Mouse (Mus musculus): Measurements from ENCODE around the gene Cryge. TPM values are rescaled to one million over a fixed set of nuclear protein-coding genes. Genes with fewer than 3 reads are reported as not detected.
"Not testable (repeated sequence)": the region's sequence is repeated elsewhere in the genome, so short reads cannot be mapped to it uniquely, and the experiment has no call there.

The Cryge gene
- not detected in 2 replicates for polyA plus RNA-seq (2014; fragmentation: Nextera tagmentation; extraction: Ambion mirVana)

DNA sequence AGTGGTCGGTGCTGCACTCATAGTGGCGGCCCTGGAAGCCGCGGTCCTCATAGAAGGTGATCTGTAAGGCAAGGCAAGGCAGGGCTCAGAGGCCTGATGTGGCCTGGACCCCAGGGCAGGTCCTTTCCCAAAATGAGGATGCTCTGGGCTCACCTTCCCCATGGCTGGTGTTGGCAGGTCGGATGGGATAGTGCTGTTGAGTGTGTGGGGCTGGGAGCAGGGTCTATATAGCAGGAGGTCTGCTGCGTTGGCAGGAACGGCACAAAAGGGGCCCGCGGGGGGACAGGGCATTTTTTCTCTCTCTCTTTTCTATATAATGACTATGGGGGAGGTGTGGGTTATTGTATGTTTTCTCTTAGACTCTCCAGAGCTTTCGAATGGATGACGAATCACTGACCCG lies at the start of gene Cryge:
TSS of gene Cryge (minus strand) at position 198 of the 400 bp plus-strand sequence.
- not testable (repeated sequence) for H3K9me3 ChIP-seq (replicated peaks; ENCODE audit: control insufficient read depth, low read length); H3K27ac ChIP-seq (ENCODE audit: low read depth, low read length); H3K27me3 ChIP-seq (ENCODE audit: control insufficient read depth, insufficient read depth, low read length); H3K36me3 ChIP-seq (ENCODE audit: control insufficient read depth, insufficient read depth, low read length); ATAC-seq (replicated peaks; ENCODE audit: insufficient number of reproducible peaks, low FRiP score, low TSS enrichment); H3K4me2 ChIP-seq; H3K4me3 ChIP-seq (ENCODE audit: low read depth, low read length); H3K4me1 ChIP-seq (ENCODE audit: control insufficient read depth, insufficient read depth, low read length); H3K9ac ChIP-seq (ENCODE audit: low read depth, low read length)
- 82% methylated on average over 8 of the region's 12 CpGs for WGBS (ENCODE audit: insufficient replicate concordance)

DNA sequence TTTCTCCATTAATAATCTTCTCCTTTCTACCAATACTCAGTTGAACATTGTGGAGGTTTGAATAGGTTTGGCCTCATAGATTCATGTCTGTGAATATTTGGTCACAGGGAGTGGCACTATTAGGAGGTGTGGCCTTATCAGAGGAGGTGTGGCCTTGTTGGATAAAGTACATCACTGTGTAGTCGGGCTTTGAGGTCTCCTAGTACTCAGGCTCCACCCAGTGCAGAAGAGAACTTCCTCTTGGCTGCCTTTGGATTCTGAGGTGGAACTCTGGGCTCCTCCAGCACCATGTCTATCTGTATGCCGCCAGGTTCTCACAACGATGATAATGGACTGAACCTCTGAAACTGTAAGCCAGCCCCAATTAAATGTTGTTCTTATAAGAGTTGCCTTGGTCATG lies 46.0 kb upstream of the Cryge start:
- H3K9ac ChIP-seq (ENCODE audit: low read depth, low read length) = no peak overlapping the region
- no peaks in the 10 kb centered on the region for H3K9me3 ChIP-seq (replicated peaks; ENCODE audit: control insufficient read depth, low read length)
- no peaks in the 10 kb centered on the region for H3K36me3 ChIP-seq (ENCODE audit: control insufficient read depth, insufficient read depth, low read length)
- H3K4me1 ChIP-seq (ENCODE audit: control insufficient read depth, insufficient read depth, low read length) = no peaks in the 10 kb centered on the region
- WGBS (ENCODE audit: insufficient replicate concordance) = 79% methylated on average over 3 of the region's 3 CpGs
- no peak overlapping the region for H3K27ac ChIP-seq (ENCODE audit: low read depth, low read length)
- H3K27me3 ChIP-seq (ENCODE audit: control insufficient read depth, insufficient read depth, low read length) = no peaks in the 10 kb centered on the region
- no peak overlapping the region for H3K4me2 ChIP-seq
- no peak for ATAC-seq (replicated peaks; ENCODE audit: insufficient number of reproducible peaks, low FRiP score, low TSS enrichment)
- H3K4me3 ChIP-seq (ENCODE audit: low read depth, low read length) = no peak overlapping the region

DNA sequence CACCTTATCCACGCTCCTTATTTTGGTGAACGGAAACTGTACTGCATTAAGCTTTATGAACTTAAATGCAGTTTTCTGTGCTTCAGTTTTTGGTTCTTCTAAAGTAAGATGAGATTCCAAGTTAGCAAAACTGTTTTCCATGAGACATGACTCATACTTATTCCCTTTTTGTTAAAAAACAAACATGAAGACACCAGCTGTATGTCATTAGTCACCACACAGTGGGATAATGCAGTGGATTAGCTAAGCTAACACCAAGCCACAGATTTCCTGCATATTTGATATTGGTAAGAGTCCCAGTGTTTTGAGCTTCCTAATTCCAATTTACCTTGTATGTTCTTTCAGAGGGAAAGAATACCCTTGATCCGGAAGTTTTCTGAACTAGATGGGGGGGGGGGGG lies 40.6 kb upstream of the Cryge start:
- H3K36me3 ChIP-seq (ENCODE audit: control insufficient read depth, insufficient read depth, low read length) = no peaks in the 10 kb centered on the region
- WGBS (ENCODE audit: insufficient replicate concordance) = 86% methylated on average over 3 of the region's 3 CpGs

DNA sequence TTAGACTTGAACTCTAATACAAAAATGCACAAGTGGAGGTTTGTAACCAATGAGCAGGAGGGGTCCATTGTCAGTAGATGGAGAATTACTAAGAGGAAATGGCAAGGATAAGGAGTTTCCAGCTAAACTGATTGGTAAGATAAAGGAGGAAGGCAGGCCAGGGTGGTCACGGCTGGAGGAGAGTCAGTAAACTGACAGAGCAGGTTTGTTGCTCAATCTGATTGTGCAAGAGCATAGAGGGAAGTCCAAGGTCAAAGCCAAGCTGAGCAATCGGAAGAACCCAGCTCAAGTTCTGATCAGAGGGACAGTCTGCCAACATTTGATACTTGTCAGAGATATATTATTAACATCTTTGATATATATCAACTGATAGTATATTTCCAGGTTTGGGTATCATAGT lies 39.4 kb upstream of the Cryge start:
- Histone ChIP-seq H3K4me1 (ENCODE audit: control insufficient read depth, insufficient read depth, low read length) (no peaks in the 10 kb centered on the region), H3K27ac (ENCODE audit: low read depth, low read length) (no peak overlapping the region), H3K9me3 (replicated peaks; ENCODE audit: control insufficient read depth, low read length) (no peaks in the 10 kb centered on the region), H3K36me3 (ENCODE audit: control insufficient read depth, insufficient read depth, low read length) (no peaks in the 10 kb centered on the region), H3K4me3 (ENCODE audit: low read depth, low read length) (no peak overlapping the region), H3K27me3 (ENCODE audit: control insufficient read depth, insufficient read depth, low read length) (no peaks in the 10 kb centered on the region), H3K4me2 (no peak overlapping the region), H3K9ac (ENCODE audit: low read depth, low read length) (no peak overlapping the region)
- WGBS (ENCODE audit: insufficient replicate concordance) = 64% methylated on average over 2 of the region's 2 CpGs
- no peak for ATAC-seq (replicated peaks; ENCODE audit: insufficient number of reproducible peaks, low FRiP score, low TSS enrichment)

More for the DNA sequence above, 40.6 kb upstream of the Cryge start:
- Histone ChIP-seq H3K9me3 (replicated peaks; ENCODE audit: control insufficient read depth, low read length) (no peaks in the 10 kb centered on the region), H3K27ac (ENCODE audit: low read depth, low read length) (no peak overlapping the region), H3K4me2 (no peak overlapping the region), H3K4me1 (ENCODE audit: control insufficient read depth, insufficient read depth, low read length) (no peaks in the 10 kb centered on the region), H3K27me3 (ENCODE audit: control insufficient read depth, insufficient read depth, low read length) (no peaks in the 10 kb centered on the region), H3K4me3 (ENCODE audit: low read depth, low read length) (no peak overlapping the region), H3K9ac (ENCODE audit: low read depth, low read length) (no peak overlapping the region)
- no peak for ATAC-seq (replicated peaks; ENCODE audit: insufficient number of reproducible peaks, low FRiP score, low TSS enrichment)

DNA sequence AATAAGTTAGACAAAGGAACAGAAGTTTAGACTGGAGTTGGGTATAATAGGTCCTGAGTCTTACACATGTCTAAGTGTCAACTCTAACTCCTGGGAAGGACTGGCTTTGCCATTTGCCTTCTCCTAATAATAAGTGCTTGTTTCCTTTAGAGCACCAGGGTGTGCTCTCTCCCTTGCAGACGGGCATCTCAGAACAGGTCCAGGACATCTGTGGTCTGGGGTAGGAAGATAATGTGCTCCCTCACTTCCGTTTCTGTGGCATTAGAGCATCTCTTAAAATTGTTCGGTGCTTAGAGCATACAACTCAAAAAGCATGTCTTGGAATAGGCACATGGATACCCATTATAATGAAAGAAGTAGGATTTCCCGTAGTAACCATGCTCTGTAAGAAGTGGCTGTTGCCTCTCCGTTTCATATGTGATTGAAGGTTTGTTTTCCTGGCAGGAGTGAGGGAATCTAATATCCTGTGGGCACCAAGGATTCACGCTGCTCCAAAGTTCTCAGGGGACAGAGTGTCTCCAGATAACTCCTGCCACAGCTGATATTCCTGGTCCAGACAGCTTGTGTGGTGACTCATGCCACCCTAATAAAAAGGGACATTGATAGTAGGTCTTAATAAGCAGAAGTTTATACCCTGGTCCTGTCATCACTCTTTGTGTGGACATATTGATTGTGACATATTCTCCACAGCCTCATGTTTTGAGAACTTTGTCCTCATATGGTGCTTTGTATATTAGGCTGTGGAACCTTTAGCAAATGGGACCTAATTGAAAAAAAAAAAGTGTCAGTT lies 37.8 kb upstream of the Cryge start:
- Histone ChIP-seq H3K36me3 (ENCODE audit: control insufficient read depth, insufficient read depth, low read length) (no peaks in the 10 kb centered on the region), H3K4me3 (ENCODE audit: low read depth, low read length) (no peak overlapping the region), H3K27me3 (ENCODE audit: control insufficient read depth, insufficient read depth, low read length) (no peaks in the 10 kb centered on the region), H3K9ac (ENCODE audit: low read depth, low read length) (no peak overlapping the region), H3K9me3 (replicated peaks; ENCODE audit: control insufficient read depth, low read length) (no peaks in the 10 kb centered on the region), H3K4me1 (ENCODE audit: control insufficient read depth, insufficient read depth, low read length) (no peaks in the 10 kb centered on the region), H3K27ac (ENCODE audit: low read depth, low read length) (no peak overlapping the region), H3K4me2 (no peak overlapping the region)
- ATAC-seq (replicated peaks; ENCODE audit: insufficient number of reproducible peaks, low FRiP score, low TSS enrichment) = no peak
- WGBS (ENCODE audit: insufficient replicate concordance) = 60% methylated on average over 6 of the region's 6 CpGs

DNA sequence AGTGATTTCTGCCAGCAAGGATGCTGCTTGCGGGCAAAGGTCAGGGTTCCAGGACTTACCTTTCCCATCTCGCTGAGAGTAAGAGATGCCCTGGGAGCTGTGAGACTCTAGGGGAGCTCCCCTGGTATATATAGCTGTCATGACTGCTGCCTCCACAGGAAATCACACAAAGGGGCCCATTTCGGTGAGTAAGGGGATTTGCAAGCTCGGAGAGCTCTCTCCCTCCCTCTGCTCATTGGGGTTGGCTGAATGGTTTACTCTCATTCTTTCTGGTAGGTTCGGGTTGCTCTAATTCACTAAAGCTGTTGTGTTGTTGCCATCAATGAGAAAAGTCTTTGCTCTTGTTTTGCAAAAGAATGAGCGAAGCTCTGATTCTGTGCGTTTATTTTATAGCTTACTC lies 31.2 kb upstream of the Cryge start, which contains the start of gene Crygb:
TSS of gene Crygb (minus strand) at position 101 of the 400 bp plus-strand sequence.
- no peaks in the 10 kb centered on the region for H3K4me1 ChIP-seq (ENCODE audit: control insufficient read depth, insufficient read depth, low read length)
- ATAC-seq (replicated peaks; ENCODE audit: insufficient number of reproducible peaks, low FRiP score, low TSS enrichment) = no peak
- 0 out of 2 replicates have a peak, but pooled peaks cover 2% of the 10 kb centered on the region for H3K9me3 ChIP-seq (replicated peaks; ENCODE audit: control insufficient read depth, low read length)
- peak within 1 kb of the TSS; percentile 11; the same call in 1 of the 2 replicates for H3K4me2 ChIP-seq
- WGBS (ENCODE audit: insufficient replicate concordance) = 39% methylated on average over 7 of the region's 7 CpGs
- H3K9ac ChIP-seq (ENCODE audit: low read depth, low read length) = no peak within 1 kb of the TSS
- H3K4me3 ChIP-seq (ENCODE audit: low read depth, low read length) = no peak within 1 kb of the TSS
- H3K36me3 ChIP-seq (ENCODE audit: control insufficient read depth, insufficient read depth, low read length) = no peaks in the 10 kb centered on the region
- no peak within 1 kb of the TSS for H3K27ac ChIP-seq (ENCODE audit: low read depth, low read length)
- H3K27me3 ChIP-seq (ENCODE audit: control insufficient read depth, insufficient read depth, low read length) = no peaks in the 10 kb centered on the region

DNA sequence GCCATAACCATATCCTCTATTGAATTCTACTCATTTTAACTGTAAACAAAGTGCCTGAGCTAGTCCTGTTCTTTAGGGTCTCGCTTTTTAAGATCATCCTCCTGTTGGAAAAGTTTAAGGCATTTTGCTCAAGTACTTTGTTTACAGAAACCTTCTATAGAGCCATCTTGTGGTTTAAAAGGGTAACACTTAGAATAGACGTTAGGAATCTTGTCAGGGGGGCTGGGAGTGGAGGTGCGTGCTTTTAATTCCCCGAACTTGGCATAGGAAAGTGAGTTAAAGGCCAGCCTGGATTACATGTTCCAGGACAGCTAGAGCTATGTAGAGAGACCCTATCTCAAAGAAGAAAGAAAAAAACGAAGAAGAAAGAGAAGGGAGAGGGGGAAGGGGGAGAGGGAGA lies 24.7 kb upstream of the Cryge start:
- H3K36me3 ChIP-seq (ENCODE audit: control insufficient read depth, insufficient read depth, low read length) = no peaks in the 10 kb centered on the region
- WGBS (ENCODE audit: insufficient replicate concordance) = 15% methylated on average over 5 of the region's 5 CpGs
- no peak overlapping the region for H3K27ac ChIP-seq (ENCODE audit: low read depth, low read length)
- no peak overlapping the region for H3K9ac ChIP-seq (ENCODE audit: low read depth, low read length)
- no peaks in the 10 kb centered on the region for H3K27me3 ChIP-seq (ENCODE audit: control insufficient read depth, insufficient read depth, low read length)
- no peaks in the 10 kb centered on the region for H3K4me1 ChIP-seq (ENCODE audit: control insufficient read depth, insufficient read depth, low read length)
- no peak overlapping the region for H3K4me3 ChIP-seq (ENCODE audit: low read depth, low read length)
- 0 out of 2 replicates have a peak, but pooled peaks cover 2% of the 10 kb centered on the region for H3K9me3 ChIP-seq (replicated peaks; ENCODE audit: control insufficient read depth, low read length)
- H3K4me2 ChIP-seq = no peak overlapping the region
- no peak for ATAC-seq (replicated peaks; ENCODE audit: insufficient number of reproducible peaks, low FRiP score, low TSS enrichment)

DNA sequence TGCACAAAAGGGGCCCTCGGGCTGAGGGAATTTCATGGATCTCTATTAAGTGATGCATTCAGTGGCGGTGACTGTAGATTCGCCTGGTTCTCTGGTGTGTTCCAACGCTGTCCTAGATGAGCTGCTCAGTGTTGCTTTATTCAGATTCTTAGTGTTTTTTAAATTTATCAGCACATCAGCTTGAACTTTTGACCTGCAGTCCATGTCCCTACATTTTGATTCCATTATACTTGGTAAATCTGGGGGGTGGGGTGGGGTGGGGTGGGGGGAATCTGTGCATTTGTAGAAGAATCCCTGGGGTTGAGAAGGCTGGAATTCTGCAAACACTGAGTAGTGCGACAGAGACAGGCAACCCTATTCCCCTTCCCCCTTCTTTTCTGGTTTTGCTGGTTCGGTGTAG lies 22.6 kb upstream of the Cryge start, which contains the start of gene Crygc:
TSS of gene Crygc (minus strand) at position 101 of the 400 bp plus-strand sequence.
- Histone ChIP-seq H3K27ac (ENCODE audit: low read depth, low read length) (no peak within 1 kb of the TSS), H3K9ac (ENCODE audit: low read depth, low read length) (no peak within 1 kb of the TSS), H3K27me3 (ENCODE audit: control insufficient read depth, insufficient read depth, low read length) (no peaks in the 10 kb centered on the region), H3K36me3 (ENCODE audit: control insufficient read depth, insufficient read depth, low read length) (no peaks in the 10 kb centered on the region), H3K4me1 (ENCODE audit: control insufficient read depth, insufficient read depth, low read length) (no peaks in the 10 kb centered on the region), H3K4me3 (ENCODE audit: low read depth, low read length) (no peak within 1 kb of the TSS), H3K4me2 (no peak within 1 kb of the TSS), H3K9me3 (replicated peaks; ENCODE audit: control insufficient read depth, low read length) (0 out of 2 replicates have a peak, but pooled peaks cover 2% of the 10 kb centered on the region)
- ATAC-seq (replicated peaks; ENCODE audit: insufficient number of reproducible peaks, low FRiP score, low TSS enrichment) = no peak
- WGBS (ENCODE audit: insufficient replicate concordance) = 58% methylated on average over 6 of the region's 6 CpGs

DNA sequence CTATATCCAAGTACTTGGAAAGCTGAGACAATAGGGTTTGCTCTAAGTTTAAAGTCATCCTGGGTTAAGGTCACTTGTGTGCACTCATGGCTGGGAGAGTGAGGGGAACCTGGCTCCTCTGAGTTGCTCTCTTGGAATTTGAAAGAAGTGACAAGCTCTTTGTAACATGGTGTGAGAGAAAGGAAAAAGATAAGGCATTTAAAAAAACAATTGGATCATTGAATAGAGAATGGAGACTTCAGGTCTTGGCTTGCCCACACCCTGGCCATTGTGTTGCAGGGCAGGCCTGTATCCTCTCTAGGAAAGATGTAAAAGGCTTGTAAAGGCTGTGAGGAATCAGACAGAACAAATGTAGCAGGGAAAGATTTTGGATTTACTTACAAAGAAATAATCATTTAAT lies 16.9 kb upstream of the Cryge start:
- Histone ChIP-seq H3K27ac (ENCODE audit: low read depth, low read length) (no peak overlapping the region), H3K9ac (ENCODE audit: low read depth, low read length) (no peak overlapping the region), H3K4me2 (no peak overlapping the region), H3K36me3 (ENCODE audit: control insufficient read depth, insufficient read depth, low read length) (no peaks in the 10 kb centered on the region), H3K27me3 (ENCODE audit: control insufficient read depth, insufficient read depth, low read length) (no peaks in the 10 kb centered on the region), H3K4me1 (ENCODE audit: control insufficient read depth, insufficient read depth, low read length) (no peaks in the 10 kb centered on the region), H3K4me3 (ENCODE audit: low read depth, low read length) (no peak overlapping the region), H3K9me3 (replicated peaks; ENCODE audit: control insufficient read depth, low read length) (no peaks in the 10 kb centered on the region)
- ATAC-seq (replicated peaks; ENCODE audit: insufficient number of reproducible peaks, low FRiP score, low TSS enrichment) = no peak

Data from heart, embryonic 11.5 days (tissue).